Mouse (Mus musculus): Measurements from ENCODE around the gene Sar1a. TPM values are rescaled to one million over a fixed set of nuclear protein-coding genes. Genes with fewer than 3 reads are reported as not detected.

The Sar1a gene
- polyA plus RNA-seq (2012; rRNA removed) = 52.5 and 62.1 TPM in 2 replicates

DNA sequence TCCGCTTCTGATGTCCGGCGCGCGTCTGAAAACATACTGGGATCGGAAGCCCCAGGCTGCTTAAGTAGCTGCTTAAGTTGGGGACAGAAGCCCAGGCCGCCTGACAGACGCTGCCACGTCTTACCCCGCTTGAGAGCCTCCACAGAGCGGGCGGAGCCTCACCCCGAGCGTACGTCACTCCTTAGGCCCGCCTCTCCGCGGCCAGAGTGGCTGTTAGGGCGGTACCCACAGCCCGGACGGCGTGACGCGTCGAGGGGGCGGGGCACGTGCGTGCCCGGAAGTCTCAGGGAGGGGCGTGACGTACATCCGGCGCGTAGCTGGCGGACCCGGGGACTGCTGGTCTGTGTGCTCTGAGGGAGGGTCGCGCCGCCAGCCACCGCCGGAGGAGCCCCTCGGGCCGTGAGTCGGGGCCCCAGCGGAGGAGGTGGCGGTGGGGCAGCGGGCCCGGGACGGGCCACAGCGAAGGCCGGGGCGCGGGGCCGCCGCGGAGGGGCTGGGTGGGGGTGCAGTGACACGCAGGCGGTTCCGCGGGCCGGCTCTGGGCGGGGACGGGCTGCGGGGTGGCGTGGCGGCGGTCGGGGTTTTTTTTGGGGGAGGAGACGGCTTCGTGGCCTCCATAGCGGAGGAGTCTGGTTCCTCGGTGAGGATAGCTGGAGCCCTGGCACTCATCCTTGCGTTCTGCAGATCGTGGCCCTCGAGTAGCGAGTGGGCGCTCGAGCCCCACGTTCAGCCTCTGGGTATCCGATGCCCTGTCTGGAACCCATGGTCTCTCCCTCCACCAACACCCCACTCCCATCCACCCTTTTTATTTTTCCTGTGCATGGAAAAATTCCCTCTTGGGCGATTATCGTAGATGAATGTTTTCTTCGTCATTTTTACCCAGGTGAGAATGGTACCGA lies at the start of gene Sar1a:
TSS of gene Sar1a (plus strand) at position 285 of the 899 bp plus-strand sequence.

DNA sequence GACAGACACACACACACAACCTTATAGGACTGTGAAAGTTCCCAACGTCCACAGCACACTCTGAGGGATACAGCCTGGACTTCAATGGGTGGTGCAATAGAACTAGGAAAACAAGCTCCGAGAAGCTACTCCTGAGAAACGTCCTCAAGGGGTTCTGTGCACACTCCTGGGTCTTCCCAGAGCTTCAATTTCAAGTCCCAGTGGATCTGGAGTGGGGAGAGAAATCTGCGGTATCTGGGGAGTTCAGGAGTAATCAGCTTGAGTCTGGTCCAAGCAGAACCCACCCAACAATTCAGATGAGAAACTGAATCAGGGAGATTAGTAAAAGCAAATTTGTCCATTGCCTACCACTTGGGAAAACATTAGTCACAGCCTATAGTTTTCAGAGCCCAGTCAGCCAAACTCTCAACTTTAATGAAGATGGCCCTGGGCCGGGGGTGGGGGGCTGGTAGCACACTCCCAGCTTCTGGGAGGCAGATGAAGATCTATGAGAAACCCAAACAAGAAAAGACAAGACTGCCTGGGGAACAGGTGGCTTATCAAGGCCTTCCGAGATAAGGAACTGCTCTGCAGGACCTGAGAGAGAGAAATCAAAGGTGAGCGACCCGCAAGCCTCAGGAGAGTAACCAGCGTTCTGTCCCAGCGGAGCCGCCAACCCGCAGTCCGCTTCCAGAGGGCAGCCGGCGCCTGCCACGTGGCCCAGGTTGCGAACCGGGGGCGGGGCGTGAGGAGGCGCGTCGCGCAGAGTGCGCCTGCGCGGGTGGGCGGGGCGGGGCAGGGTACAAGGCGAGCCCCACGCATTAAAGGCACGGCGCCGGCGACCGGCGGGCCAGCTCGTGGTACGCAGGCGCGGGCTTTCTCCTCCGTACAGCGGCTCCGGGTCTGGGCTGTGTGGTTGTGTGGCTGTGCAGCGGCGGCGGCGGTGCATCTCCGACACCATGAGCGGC lies 32.0 kb upstream of the Sar1a start, which contains the start of gene Ppa1:
TSS of gene Ppa1 (plus strand) at position 763 of the 947 bp plus-strand sequence.

DNA sequence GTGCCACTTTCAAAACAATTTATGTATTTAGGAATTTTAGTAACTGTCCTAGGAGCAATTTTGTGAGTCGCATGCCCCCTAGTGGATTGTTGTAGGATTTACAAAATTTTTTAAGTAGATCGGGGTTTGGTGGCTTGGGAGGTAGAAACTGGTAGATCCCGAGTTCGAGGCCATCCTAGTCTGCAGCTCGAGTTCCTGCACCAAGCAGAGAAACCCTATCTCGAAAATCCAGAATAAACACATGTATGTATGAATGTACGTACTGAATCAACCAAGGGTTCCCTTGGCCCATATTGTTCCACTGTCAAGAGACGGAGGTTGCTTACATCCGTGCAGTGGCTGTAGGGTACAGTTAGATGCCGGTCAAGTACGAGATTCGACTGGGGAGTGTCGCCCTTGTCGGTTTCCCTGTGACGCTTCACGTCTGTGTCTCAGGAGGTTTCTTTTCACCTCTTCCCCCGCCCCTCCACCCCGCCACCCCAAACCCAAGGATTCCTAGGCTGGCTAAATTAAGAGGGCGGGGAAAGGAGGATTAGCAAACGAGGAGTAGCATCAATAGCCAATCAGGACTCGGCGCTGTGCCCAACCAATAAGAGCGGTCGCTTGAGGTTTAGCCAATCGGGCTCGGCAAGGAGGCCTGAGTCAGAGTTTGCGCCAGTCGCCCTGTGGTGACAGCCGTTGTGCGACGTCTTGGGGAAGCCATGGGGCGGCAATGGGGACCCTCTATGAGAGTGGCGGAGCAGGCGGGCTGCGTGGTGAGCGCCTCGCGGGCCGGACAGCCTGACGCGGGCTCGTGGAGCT lies 15.0 kb downstream of the Sar1a start, which contains the start of gene Tysnd1:
TSS of gene Tysnd1 (plus strand) at position 645 of the 801 bp plus-strand sequence.

DNA sequence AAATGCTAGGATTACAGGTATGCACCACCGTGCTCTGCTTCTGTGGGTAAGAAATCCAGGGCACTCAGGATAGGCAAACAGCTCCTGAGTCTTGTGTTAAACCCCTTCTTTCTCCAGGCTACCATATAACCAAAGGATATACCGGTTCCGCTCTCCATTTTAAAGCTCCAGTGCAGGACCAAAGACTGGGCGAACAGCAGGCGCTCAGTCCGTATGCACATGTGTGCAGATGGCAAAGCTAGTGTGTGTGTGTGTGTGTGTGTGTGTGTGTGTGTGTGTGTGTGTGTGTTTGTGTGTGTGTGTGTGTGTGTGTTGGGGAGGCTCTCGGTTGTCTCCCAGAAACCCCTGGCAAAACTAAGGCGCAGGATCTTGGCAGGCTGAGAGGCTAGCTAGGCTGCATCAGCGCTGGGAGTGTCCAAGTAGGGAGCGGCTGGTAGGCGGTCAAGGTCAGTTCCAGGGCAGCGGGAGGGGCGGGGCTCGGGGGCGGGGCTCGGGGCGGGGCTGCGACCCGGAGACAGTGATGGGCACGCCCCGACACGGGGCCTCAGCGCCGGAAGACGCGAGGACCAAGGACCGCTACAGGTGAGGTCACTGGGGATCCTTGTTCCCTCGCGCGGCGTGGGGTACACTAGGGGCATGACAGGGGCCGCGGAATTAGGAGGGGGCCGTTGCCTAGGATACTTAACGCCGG lies 34.8 kb downstream of the Sar1a start, which contains the start of gene Aifm2:
TSS of gene Aifm2 (plus strand) at position 493 of the 691 bp plus-strand sequence.

Other genes starting within 250 kb of the Sar1a start
- gene Eif4ebp2, start 227.6 kb upstream of the Sar1a start, polyA plus RNA-seq (2012; rRNA removed) = 103 and 119 TPM in 2 replicates
- gene Lrrc20, start 204.5 kb upstream of the Sar1a start, polyA plus RNA-seq (2012; rRNA removed) = 7.5 and 10.2 TPM in 2 replicates
- gene Npffr1, start 84.8 kb upstream of the Sar1a start, polyA plus RNA-seq (2012; rRNA removed) = 0.40 and 0.52 TPM in 2 replicates
- 102 and 115 TPM in 2 replicates for gene Ppa1, start 31.7 kb upstream of the Sar1a start, polyA plus RNA-seq (2012; rRNA removed)
- gene Tysnd1, start 15.2 kb downstream of the Sar1a start, polyA plus RNA-seq (2012; rRNA removed) = 75.1 and 81.2 TPM in 2 replicates
- 12.4 and 13.0 TPM in 2 replicates for gene Aifm2, start 35.0 kb downstream of the Sar1a start, polyA plus RNA-seq (2012; rRNA removed)
- gene H2afy2, start 103.8 kb downstream of the Sar1a start, polyA plus RNA-seq (2012; rRNA removed) = 3.3 and 4.0 TPM in 2 replicates